Mouse (Mus musculus) embryonic facial prominence, embryonic 14.5 days (tissue): ENCODE measurements around the gene Arl14. TPM values are rescaled to one million over a fixed set of nuclear protein-coding genes. Genes with fewer than 3 reads are reported as not detected.
A peak's percentile ranks its signal among the peaks of the same experiment; 100 is the strongest.
"Not testable (repeated sequence)": the region's sequence is repeated elsewhere in the genome, so short reads cannot be mapped to it uniquely, and the experiment has no call there.

Experiments
- ATAC-seq: fragments of 200-750 bp; cut with Nextera tagmentation; 2 replicates; pipeline ENCODE4 v1.8.0; 2017; ENCODE audit warnings: low read depth, moderate number of reproducible peaks, moderate TSS enrichment
- DNase-seq: peaks from one replicate; pipeline ENCODE4 v3.0.0-alpha.2; 2015; ENCODE audit warnings: low spot score
- H3K27ac ChIP-seq: fragments of 300-500 bp; sonication (generic); replicated peaks from 2 replicates; pipeline ENCODE4 v1.5.1; 2014; ENCODE audit warnings: low read depth, mild to moderate bottlenecking, low read length, moderate library complexity
- H3K27me3 ChIP-seq: fragments of 300-500 bp; sonication (generic); replicated peaks from 2 replicates; pipeline ENCODE4 v1.6.1; 2014; ENCODE audit warnings: low read length; ENCODE audit not compliant: control insufficient read depth, insufficient read depth
- H3K36me3 ChIP-seq: fragments of 300-500 bp; sonication (generic); 2 replicates; pipeline ENCODE4 v1.6.1; 2014; ENCODE audit warnings: low read length, mixed read lengths; ENCODE audit not compliant: control insufficient read depth, insufficient read depth
- H3K4me1 ChIP-seq: fragments of 300-500 bp; sonication (generic); 2 replicates; pipeline ENCODE4 v1.6.1; 2014; ENCODE audit warnings: antibody characterized with exemption, low read length; ENCODE audit not compliant: control insufficient read depth, insufficient read depth
- H3K4me2 ChIP-seq: fragments of 300-500 bp; sonication (generic); 2 replicates; pipeline ENCODE4 v1.6.1; 2014; ENCODE audit warnings: low read depth, mild to moderate bottlenecking, low read length, moderate library complexity, mixed read lengths
- H3K4me3 ChIP-seq: fragments of 300-500 bp; sonication (generic); 2 replicates; pipeline ENCODE4 v1.5.1; 2014; ENCODE audit warnings: low read depth, mild to moderate bottlenecking, low read length
- H3K9ac ChIP-seq: fragments of 300-500 bp; sonication (generic); 2 replicates; pipeline ENCODE4 v1.6.1; 2014; ENCODE audit warnings: low read depth, mild to moderate bottlenecking, low read length, moderate library complexity, mixed read lengths
- H3K9me3 ChIP-seq: fragments of 300-500 bp; sonication (generic); 2 replicates; pipeline ENCODE4 v1.6.1; 2016; ENCODE audit warnings: low read length; ENCODE audit not compliant: control insufficient read depth
- WGBS: fragments of 180-500 bp; shearing (Covaris S2); extraction: QIAGEN DNeasy Blood & Tissue Kit; methylation state at CpG from one replicate; pipeline ENCODE4 v1.1.7; 2014; 5-methylcytosine and 5-hydroxymethylcytosine counted together
- polyA plus RNA-seq: library from polyadenylated mRNA; unstranded; fragments of >200 nt; fragmentation: Nextera tagmentation; extraction: Ambion mirVana; gene quantifications from 2 replicates; pipeline ENCODE4 v1.2.1, GENCODE M21; 2014

Gene Arl14
- polyA plus RNA-seq, 1 experiment from 2014 or later: not detected

- Histone ChIP-seq H3K36me3 (no peaks in the 10 kb centered on the region), H3K27me3 (no peaks in the 10 kb centered on the region), H3K9ac (no peak overlapping the region), H3K27ac (no peak overlapping the region), H3K4me3 (no peak overlapping the region), H3K9me3 (no peaks in the 10 kb centered on the region), H3K4me1 (no peaks in the 10 kb centered on the region), H3K4me2 (no peak overlapping the region)
- DNase-seq: peak; percentile 73
- no peak for ATAC-seq
- 34% methylated on average over 12 of the region's 12 CpGs for WGBS
Measured at GRCm38 (mm10) chr3:69238141-69238851, 16.1 kb downstream of the Arl14 start.

- H3K36me3 ChIP-seq: no peaks in the 10 kb centered on the region
Measured at GRCm38 (mm10) chr3:69239246-69239645, 17.0 kb downstream of the Arl14 start.

GRCm38 (mm10) chr3:69241020-69241419 is 18.8 kb downstream of the Arl14 start:
- H3K4me3 ChIP-seq: no peak overlapping the region
- H3K27ac ChIP-seq: no peak overlapping the region
- H3K9ac ChIP-seq: no peak overlapping the region
- DNase-seq (no peak), ATAC-seq (no peak)
- no peaks in the 10 kb centered on the region for H3K9me3 ChIP-seq
- H3K4me1 ChIP-seq: no peaks in the 10 kb centered on the region
- no peaks in the 10 kb centered on the region for H3K27me3 ChIP-seq
- WGBS: 86% methylated on average over 1 of the region's 1 CpGs
- no peaks in the 10 kb centered on the region for H3K36me3 ChIP-seq
- no peak overlapping the region for H3K4me2 ChIP-seq

More at GRCm38 (mm10) chr3:69239246-69239645, 17.0 kb downstream of the Arl14 start:
- Histone ChIP-seq H3K4me1 (no peaks in the 10 kb centered on the region), H3K4me2 (no peak overlapping the region), H3K9me3 (no peaks in the 10 kb centered on the region), H3K9ac (no peak overlapping the region), H3K27me3 (no peaks in the 10 kb centered on the region), H3K4me3 (no peak overlapping the region), H3K27ac (no peak overlapping the region)
- DNase-seq (no peak), ATAC-seq (no peak)
- WGBS: 75% methylated on average over 5 of the region's 5 CpGs

- no peak for ATAC-seq
- Histone ChIP-seq H3K9me3 (no peaks in the 10 kb centered on the region), H3K9ac (no peak overlapping the region), H3K27me3 (no peaks in the 10 kb centered on the region), H3K4me3 (no peak overlapping the region), H3K36me3 (no peaks in the 10 kb centered on the region), H3K4me2 (no peak overlapping the region), H3K27ac (no peak overlapping the region), H3K4me1 (no peaks in the 10 kb centered on the region)
- 88% methylated on average over 17 of the region's 17 CpGs for WGBS
- no peak for DNase-seq
Measured at GRCm38 (mm10) chr3:69253096-69253866, 31.1 kb downstream of the Arl14 start.

GRCm38 (mm10) chr3:69254676-69255075 is 32.5 kb downstream of the Arl14 start:
- Histone ChIP-seq H3K9me3 (no peaks in the 10 kb centered on the region), H3K27ac (no peak overlapping the region)
- ATAC-seq: 0 out of 2 replicates have a peak, but pooled peaks have one; percentile 41

GRCm38 (mm10) chr3:69257049-69257699 is 35.0 kb downstream of the Arl14 start:
- H3K36me3 ChIP-seq: no peaks in the 10 kb centered on the region
- H3K9ac ChIP-seq: no peak overlapping the region
- DNase-seq (peak; percentile 87), ATAC-seq (no peak)
- no peaks in the 10 kb centered on the region for H3K9me3 ChIP-seq
- H3K4me1 ChIP-seq: no peaks in the 10 kb centered on the region
- no peaks in the 10 kb centered on the region for H3K27me3 ChIP-seq
- 4% methylated on average over 2 of the region's 2 CpGs for WGBS
- H3K4me2 ChIP-seq: no peak overlapping the region
- H3K4me3 ChIP-seq: no peak overlapping the region
- H3K27ac ChIP-seq: no peak overlapping the region

More at GRCm38 (mm10) chr3:69254676-69255075, 32.5 kb downstream of the Arl14 start:
- Histone ChIP-seq H3K36me3 (no peaks in the 10 kb centered on the region), H3K27me3 (no peaks in the 10 kb centered on the region), H3K4me2 (no peak overlapping the region), H3K4me3 (no peak overlapping the region), H3K9ac (no peak overlapping the region), H3K4me1 (no peaks in the 10 kb centered on the region)
- peak; percentile 23 for DNase-seq
- 64% methylated on average over 7 of the region's 7 CpGs for WGBS

GRCm38 (mm10) chr3:69263010-69263643 is 40.9 kb downstream of the Arl14 start:
- H3K36me3 ChIP-seq: no peaks in the 10 kb centered on the region
- H3K9ac ChIP-seq: no peak overlapping the region
- H3K9me3 ChIP-seq: no peaks in the 10 kb centered on the region
- H3K4me1 ChIP-seq: no peaks in the 10 kb centered on the region
- 81% methylated on average over 7 of the region's 7 CpGs for WGBS
- no peaks in the 10 kb centered on the region for H3K27me3 ChIP-seq
- no peak overlapping the region for H3K4me3 ChIP-seq
- ATAC-seq: no peak
- no peak overlapping the region for H3K4me2 ChIP-seq
- H3K27ac ChIP-seq: no peak overlapping the region
- DNase-seq: no peak

GRCm38 (mm10) chr3:69264299-69264698 is 42.1 kb downstream of the Arl14 start:
- H3K27me3 ChIP-seq, ATAC-seq, H3K4me2 ChIP-seq, DNase-seq, H3K36me3 ChIP-seq, H3K9ac ChIP-seq, H3K27ac ChIP-seq, H3K4me3 ChIP-seq, H3K4me1 ChIP-seq, H3K9me3 ChIP-seq: not testable (repeated sequence)
- 79% methylated on average over 2 of the region's 2 CpGs for WGBS
